In the genomic region with DNA sequence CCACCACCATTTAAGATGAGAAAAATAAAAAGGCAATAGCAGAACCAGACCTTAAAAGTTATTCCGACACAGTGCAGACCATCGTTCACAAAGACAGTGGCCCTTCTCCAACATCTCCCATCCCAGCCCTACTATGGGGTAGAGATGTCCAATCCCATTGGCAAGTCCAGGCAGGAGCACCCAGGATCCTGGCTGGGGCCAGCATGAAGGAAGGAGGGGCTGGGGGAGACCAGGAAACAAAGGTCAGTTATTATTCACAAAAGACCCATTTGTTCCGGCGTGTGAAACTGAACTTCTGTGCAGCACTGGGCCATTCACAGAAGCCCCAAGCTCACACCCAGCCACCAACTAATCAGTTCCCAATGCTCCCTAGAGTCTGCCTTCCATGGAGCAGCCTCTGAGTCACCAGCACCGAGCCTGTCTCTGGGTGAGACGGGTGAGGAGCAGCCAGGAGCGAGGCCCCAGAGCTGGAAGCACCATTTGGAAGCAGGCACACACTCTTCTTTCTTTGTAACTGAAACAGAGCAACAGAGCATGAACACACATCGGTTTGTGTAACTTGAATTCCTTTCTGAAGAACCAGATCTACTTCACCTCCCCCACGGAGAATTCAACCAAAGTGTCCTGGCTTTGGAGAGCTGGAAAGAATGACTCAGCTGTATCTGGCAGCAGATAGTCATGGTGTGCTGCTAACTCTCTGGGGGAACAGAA, we compare ENCODE assay signal across 8 mouse cellular contexts.
DNase-seq lines count a peak whose midpoint lies in the region; ATAC-seq lines count a peak whose summit lies in the region.

No protein-coding gene starts in this region.

- no peak overlapping the region for H3K9ac ChIP-seq in hindbrain, embryonic 11.5 days (ENCODE audit: low read depth, low read length)
- no peak overlapping the region for H3K9ac ChIP-seq in limb, embryonic 13.5 days

- H3K27ac ChIP-seq in hindbrain, embryonic 11.5 days (ENCODE audit: low read depth, low read length): peak overlapping the region; percentile 80
- peak overlapping the region; percentile 89 for H3K27ac ChIP-seq in limb, embryonic 13.5 days

- DNase-seq in cerebellum, postnatal 25 days: peak; percentile 37 to 44
- no peak for DNase-seq in cerebellum, postnatal 4 days (ENCODE audit: low spot score in 2 of 2)
- DNase-seq in MN1 (ENCODE audit: low spot score): peak; percentile 75
- DNase-seq in fibroblast of lung, adult 2 months (ENCODE audit: low read depth): peak; percentile 87
- DNase-seq in hindbrain, embryonic 11.5 days (ENCODE audit: low spot score): peak; percentile 44
- DNase-seq in retina, embryonic 14.5 days (ENCODE audit: low spot score): peak; percentile 21

- peak overlapping the region; percentile 11; the same call in 1 of the 2 replicates for H3K4me2 ChIP-seq in hindbrain, embryonic 11.5 days (replicated peaks; ENCODE audit: low read depth, low read length)
- peak overlapping the region; percentile 51 for H3K4me2 ChIP-seq in limb, embryonic 13.5 days (replicated peaks)

- WGBS in hindbrain, embryonic 11.5 days: 33% methylated on average over 9 of the region's 9 CpGs
- 23% methylated on average over 9 of the region's 9 CpGs for WGBS in limb, embryonic 13.5 days

- no peaks in the 10 kb centered on the region for H3K9me3 ChIP-seq in hindbrain, embryonic 11.5 days (ENCODE audit: control insufficient read depth, low read length)
- H3K9me3 ChIP-seq in limb, embryonic 13.5 days: no peaks in the 10 kb centered on the region

- H3K4me1 ChIP-seq in hindbrain, embryonic 11.5 days (replicated peaks; ENCODE audit: control insufficient read depth, insufficient read depth, low read length): peaks cover 9% of the 10 kb centered on the region
- H3K4me1 ChIP-seq in limb, embryonic 13.5 days: peaks cover 55% of the 10 kb centered on the region

- H3K4me3 ChIP-seq in hindbrain, embryonic 11.5 days (ENCODE audit: low read depth, low read length): no peak overlapping the region
- no peak overlapping the region for H3K4me3 ChIP-seq in limb, embryonic 13.5 days

- no peaks in the 10 kb centered on the region for H3K36me3 ChIP-seq in hindbrain, embryonic 11.5 days (ENCODE audit: control insufficient read depth, insufficient read depth, low read length)
- no peaks in the 10 kb centered on the region for H3K36me3 ChIP-seq in limb, embryonic 13.5 days

- ATAC-seq in hindbrain, embryonic 11.5 days (ENCODE audit: low FRiP score): peak; percentile 77
- ATAC-seq in limb, embryonic 13.5 days (ENCODE audit: low FRiP score, low read depth): no peak
- no peak for ATAC-seq in megakaryocyte-erythroid progenitor cell, adult 5-6 weeks (replicated peaks; ENCODE audit: low FRiP score, low TSS enrichment, poor library complexity, severe bottlenecking)

- no peaks in the 10 kb centered on the region for H3K27me3 ChIP-seq in hindbrain, embryonic 11.5 days (ENCODE audit: control insufficient read depth, insufficient read depth, low read length)
- H3K27me3 ChIP-seq in limb, embryonic 13.5 days: no peaks in the 10 kb centered on the region

Comparison
In these comparisons a context has a peak if more than half of its experiments do, and no peak if none do; other contexts are left out.
1. DNase-seq: peak in cerebellum, postnatal 25 days (2 of 2), MN1 (single experiment), fibroblast of lung, adult 2 months (single experiment), hindbrain, embryonic 11.5 days (single experiment) and retina, embryonic 14.5 days (single experiment); none in cerebellum, postnatal 4 days (0 of 2).